Mouse (Mus musculus) midbrain, embryonic 10.5 days (tissue): ENCODE measurements around the gene Vmn2r83. TPM values are rescaled to one million over a fixed set of nuclear protein-coding genes. Genes with fewer than 3 reads are reported as not detected.
"Not testable (repeated sequence)": the region's sequence is repeated elsewhere in the genome, so short reads cannot be mapped to it uniquely, and the experiment has no call there.

Experiments
- DNase-seq: peaks from one replicate; pipeline ENCODE4 v3.0.0-alpha.2; 2017; ENCODE audit warnings: low spot score
- H3K27ac ChIP-seq: fragments of 300-500 bp; sonication (generic); replicated peaks from 2 replicates; pipeline ENCODE4 v1.5.1; 2016; ENCODE audit warnings: mild to moderate bottlenecking
- H3K27me3 ChIP-seq: fragments of 300-500 bp; sonication (generic); 2 replicates; pipeline ENCODE4 v1.6.1; 2016; ENCODE audit warnings: low read depth, mild to moderate bottlenecking; ENCODE audit not compliant: poor library complexity, severe bottlenecking
- H3K36me3 ChIP-seq: fragments of 300-500 bp; sonication (generic); 2 replicates; pipeline ENCODE4 v1.6.1; 2016; ENCODE audit warnings: mild to moderate bottlenecking, moderate library complexity
- H3K4me1 ChIP-seq: fragments of 300-500 bp; sonication (generic); 2 replicates; pipeline ENCODE4 v1.6.1; 2016
- H3K4me3 ChIP-seq: fragments of 300-500 bp; sonication (generic); 2 replicates; pipeline ENCODE4 v1.5.1; 2016; ENCODE audit warnings: mild to moderate bottlenecking, moderate library complexity
- H3K9me3 ChIP-seq: fragments of 300-500 bp; sonication (generic); replicated peaks from 2 replicates; pipeline ENCODE4 v1.6.1; 2016; ENCODE audit warnings: mild to moderate bottlenecking
- WGBS: fragments of 180-500 bp; shearing (Covaris S2); methylation state at CpG from one replicate; pipeline ENCODE4 v1.1.7; 2016; 5-methylcytosine and 5-hydroxymethylcytosine counted together
- polyA plus RNA-seq: library from polyadenylated mRNA; unstranded; fragments of >200 nt; fragmentation: Nextera tagmentation; extraction: Ambion mirVana; gene quantifications from 2 replicates; pipeline ENCODE4 v1.2.1, GENCODE M21; 2016

The Vmn2r83 gene
- not detected in 2 replicates for polyA plus RNA-seq

GRCm38 (mm10) chr10:79468431-79468830 lies at the start of gene Vmn2r83:
Vmn2r83 (plus strand) TSS chr10:79468731.
- Histone ChIP-seq H3K4me3 (no peak within 1 kb of the TSS), H3K27me3 (no peaks in the 10 kb centered on the region), H3K9me3 (no peaks in the 10 kb centered on the region), H3K4me1 (no peaks in the 10 kb centered on the region), H3K36me3 (no peaks in the 10 kb centered on the region), H3K27ac (no peak within 1 kb of the TSS)
- DNase-seq = no peak

- H3K27me3 ChIP-seq, H3K27ac ChIP-seq, DNase-seq, H3K36me3 ChIP-seq, H3K4me1 ChIP-seq, H3K9me3 ChIP-seq, H3K4me3 ChIP-seq: not testable (repeated sequence)
- WGBS = 87% methylated on average over 23 of the region's 23 CpGs
These were observed 33.2 kb upstream of the Vmn2r83 start for GRCm38 (mm10) chr10:79435141-79435820.

GRCm38 (mm10) chr10:79495886-79496285 lies 27.4 kb downstream of the Vmn2r83 start:
- H3K27me3 ChIP-seq = no peaks in the 10 kb centered on the region
- no peak for DNase-seq
- no peaks in the 10 kb centered on the region for H3K9me3 ChIP-seq
- no peaks in the 10 kb centered on the region for H3K36me3 ChIP-seq
- H3K4me3 ChIP-seq = no peak overlapping the region
- 68% methylated on average over 3 of the region's 3 CpGs for WGBS
- no peaks in the 10 kb centered on the region for H3K4me1 ChIP-seq
- no peak overlapping the region for H3K27ac ChIP-seq

GRCm38 (mm10) chr10:79496701-79497288 lies 28.3 kb downstream of the Vmn2r83 start:
- no peak overlapping the region for H3K4me3 ChIP-seq
- no peaks in the 10 kb centered on the region for H3K9me3 ChIP-seq
- no peaks in the 10 kb centered on the region for H3K4me1 ChIP-seq
- no peak for DNase-seq
- H3K36me3 ChIP-seq = no peaks in the 10 kb centered on the region
- no peaks in the 10 kb centered on the region for H3K27me3 ChIP-seq
- WGBS = 58% methylated on average over 2 of the region's 2 CpGs
- H3K27ac ChIP-seq = no peak overlapping the region

GRCm38 (mm10) chr10:79502830-79503644 lies 34.5 kb downstream of the Vmn2r83 start:
- Histone ChIP-seq H3K4me1 (no peaks in the 10 kb centered on the region), H3K27me3 (no peaks in the 10 kb centered on the region), H3K9me3 (no peaks in the 10 kb centered on the region), H3K4me3 (no peak overlapping the region), H3K27ac (no peak overlapping the region), H3K36me3 (no peaks in the 10 kb centered on the region)
- WGBS = 76% methylated on average over 6 of the region's 6 CpGs
- no peak for DNase-seq

- Histone ChIP-seq H3K36me3 (no peaks in the 10 kb centered on the region), H3K4me1 (no peaks in the 10 kb centered on the region), H3K9me3 (no peaks in the 10 kb centered on the region), H3K27me3 (no peaks in the 10 kb centered on the region), H3K4me3 (no peak overlapping the region), H3K27ac (no peak overlapping the region)
- 87% methylated on average over 2 of the region's 2 CpGs for WGBS
- DNase-seq = no peak
These were observed 38.2 kb downstream of the Vmn2r83 start for GRCm38 (mm10) chr10:79506709-79507108.

GRCm38 (mm10) chr10:79524433-79524832 lies 55.9 kb downstream of the Vmn2r83 start:
- no peak overlapping the region for H3K4me3 ChIP-seq
- 84% methylated on average over 1 of the region's 1 CpGs for WGBS
- H3K4me1 ChIP-seq = no peaks in the 10 kb centered on the region
- H3K36me3 ChIP-seq = peaks cover 16% of the 10 kb centered on the region
- no peaks in the 10 kb centered on the region for H3K27me3 ChIP-seq
- DNase-seq = no peak
- no peaks in the 10 kb centered on the region for H3K9me3 ChIP-seq
- H3K27ac ChIP-seq = no peak overlapping the region

- Histone ChIP-seq H3K36me3 (peaks cover 17% of the 10 kb centered on the region), H3K4me3 (no peak overlapping the region), H3K9me3 (no peaks in the 10 kb centered on the region), H3K4me1 (no peaks in the 10 kb centered on the region; the same call in 1 of the 2 replicates), H3K27ac (no peak overlapping the region), H3K27me3 (no peaks in the 10 kb centered on the region)
- no peak for DNase-seq
- 93% methylated on average over 8 of the region's 8 CpGs for WGBS
These were observed 57.2 kb downstream of the Vmn2r83 start for GRCm38 (mm10) chr10:79525456-79526325.

GRCm38 (mm10) chr10:79526661-79527452 lies 58.3 kb downstream of the Vmn2r83 start:
- no peak overlapping the region for H3K27ac ChIP-seq
- DNase-seq = no peak
- no peaks in the 10 kb centered on the region for H3K9me3 ChIP-seq
- H3K4me1 ChIP-seq = no peaks in the 10 kb centered on the region; the same call in 1 of the 2 replicates
- no peak overlapping the region for H3K4me3 ChIP-seq
- H3K27me3 ChIP-seq = peaks cover 3% of the 10 kb centered on the region
- peaks cover 20% of the 10 kb centered on the region for H3K36me3 ChIP-seq
- 88% methylated on average over 12 of the region's 12 CpGs for WGBS

GRCm38 (mm10) chr10:79527453-79527845 lies 58.9 kb downstream of the Vmn2r83 start:
- Histone ChIP-seq H3K9me3 (no peaks in the 10 kb centered on the region), H3K4me1 (peaks cover 4% of the 10 kb centered on the region), H3K27ac (no peak overlapping the region), H3K36me3 (peaks cover 20% of the 10 kb centered on the region), H3K27me3 (peaks cover 7% of the 10 kb centered on the region), H3K4me3 (no peak overlapping the region)
- 94% methylated on average over 6 of the region's 6 CpGs for WGBS
- no peak for DNase-seq

- no peak overlapping the region for H3K27ac ChIP-seq
- H3K4me1 ChIP-seq = peaks cover 11% of the 10 kb centered on the region
- WGBS = 77% methylated on average over 3 of the region's 3 CpGs
- H3K36me3 ChIP-seq = peaks cover 20% of the 10 kb centered on the region
- H3K27me3 ChIP-seq = peaks cover 10% of the 10 kb centered on the region
- no peaks in the 10 kb centered on the region for H3K9me3 ChIP-seq
- no peak overlapping the region for H3K4me3 ChIP-seq
- no peak for DNase-seq
These were observed 59.5 kb downstream of the Vmn2r83 start for GRCm38 (mm10) chr10:79528081-79528480.

GRCm38 (mm10) chr10:79530241-79530640 lies 61.7 kb downstream of the Vmn2r83 start:
- DNase-seq = peak; percentile 11
- WGBS = 83% methylated on average over 8 of the region's 8 CpGs
- H3K4me1 ChIP-seq = peaks cover 22% of the 10 kb centered on the region
- H3K4me3 ChIP-seq = no peak overlapping the region
- H3K36me3 ChIP-seq = peaks cover 20% of the 10 kb centered on the region
- H3K27ac ChIP-seq = no peak overlapping the region
- H3K27me3 ChIP-seq = peaks cover 21% of the 10 kb centered on the region
- H3K9me3 ChIP-seq = no peaks in the 10 kb centered on the region
